Mouse (Mus musculus) liver, embryonic 14.5 days (tissue): ENCODE measurements around the gene Foxf2.

Experiments
- CTCF ChIP-seq: IDR thresholded peaks from 2 replicates; pipeline ENCODE4 v1.5.1; 2016; ENCODE audit warnings: antibody characterized with exemption, low read depth, control low read depth
- EP300 ChIP-seq: IDR thresholded peaks from 2 replicates; pipeline ENCODE4 v1.6.1; 2016; ENCODE audit warnings: antibody characterized with exemption, low read depth

- no peak for TF ChIP-seq CTCF
- TF ChIP-seq EP300, result no peak
These were observed 48.9 kb upstream of the Foxf2 start for GRCm38 (mm10) chr13:31576696-31577095.
